Mouse (Mus musculus) forebrain, embryonic 11.5 days (tissue): ENCODE results near the gene Lrp2bp. TPM values are rescaled to one million over a fixed set of nuclear protein-coding genes. Genes with fewer than 3 reads are reported as not detected.

Source experiments
- ATAC-seq: fragments of 200-750 bp; cut with Nextera tagmentation; replicated peaks from 2 replicates; pipeline ENCODE4 v1.8.0; 2017; ENCODE audit warnings: moderate TSS enrichment; ENCODE audit not compliant: low FRiP score
- DNase-seq: peaks from one replicate; pipeline ENCODE4 v3.0.0-alpha.2; 2017; ENCODE audit warnings: low spot score
- H3K27ac ChIP-seq: fragments of 300-500 bp; sonication (generic); 2 replicates; pipeline ENCODE4 v1.5.1; 2014; ENCODE audit warnings: low read depth, low read length
- H3K27me3 ChIP-seq: fragments of 300-500 bp; sonication (generic); 2 replicates; pipeline ENCODE4 v1.6.1; 2014; ENCODE audit warnings: mild to moderate bottlenecking, low read length, mixed read lengths; ENCODE audit not compliant: control insufficient read depth, insufficient read depth
- H3K36me3 ChIP-seq: fragments of 300-500 bp; sonication (generic); 2 replicates; pipeline ENCODE4 v1.6.1; 2014; ENCODE audit warnings: mild to moderate bottlenecking, low read length, moderate library complexity, mixed read lengths; ENCODE audit not compliant: control insufficient read depth, insufficient read depth
- H3K4me1 ChIP-seq: fragments of 300-500 bp; sonication (generic); replicated peaks from 2 replicates; pipeline ENCODE4 v1.6.1; 2014; ENCODE audit warnings: low read length, mixed read lengths; ENCODE audit not compliant: control insufficient read depth, insufficient read depth
- H3K4me2 ChIP-seq: fragments of 300-500 bp; sonication (generic); 2 replicates; pipeline ENCODE4 v1.6.1; 2014; ENCODE audit warnings: low read depth, mild to moderate bottlenecking, low read length, moderate library complexity, mixed read lengths; ENCODE audit not compliant: severe bottlenecking
- H3K4me3 ChIP-seq: fragments of 300-500 bp; sonication (generic); 2 replicates; pipeline ENCODE4 v1.5.1; 2014; ENCODE audit warnings: low read depth, low read length
- H3K9ac ChIP-seq: fragments of 300-500 bp; sonication (generic); 2 replicates; pipeline ENCODE4 v1.6.1; 2014; ENCODE audit warnings: low read length
- H3K9me3 ChIP-seq: fragments of 300-500 bp; sonication (generic); 2 replicates; pipeline ENCODE4 v1.6.1; 2016; ENCODE audit warnings: low read length, mixed read lengths; ENCODE audit not compliant: control insufficient read depth
- WGBS: fragments of 180-500 bp; shearing (Covaris S2); extraction: QIAGEN DNeasy Blood & Tissue Kit; methylation state at CpG from one replicate; pipeline ENCODE4 v1.1.7; 2014; 5-methylcytosine and 5-hydroxymethylcytosine counted together
- polyA plus RNA-seq: library from polyadenylated mRNA; unstranded; fragments of >200 nt; fragmentation: Nextera tagmentation; extraction: Ambion mirVana; gene quantifications from 2 replicates; pipeline ENCODE4 v1.2.1, GENCODE M21; 2014

The Lrp2bp gene
- polyA plus RNA-seq = 0.40 and 0.53 TPM in 2 replicates

DNA sequence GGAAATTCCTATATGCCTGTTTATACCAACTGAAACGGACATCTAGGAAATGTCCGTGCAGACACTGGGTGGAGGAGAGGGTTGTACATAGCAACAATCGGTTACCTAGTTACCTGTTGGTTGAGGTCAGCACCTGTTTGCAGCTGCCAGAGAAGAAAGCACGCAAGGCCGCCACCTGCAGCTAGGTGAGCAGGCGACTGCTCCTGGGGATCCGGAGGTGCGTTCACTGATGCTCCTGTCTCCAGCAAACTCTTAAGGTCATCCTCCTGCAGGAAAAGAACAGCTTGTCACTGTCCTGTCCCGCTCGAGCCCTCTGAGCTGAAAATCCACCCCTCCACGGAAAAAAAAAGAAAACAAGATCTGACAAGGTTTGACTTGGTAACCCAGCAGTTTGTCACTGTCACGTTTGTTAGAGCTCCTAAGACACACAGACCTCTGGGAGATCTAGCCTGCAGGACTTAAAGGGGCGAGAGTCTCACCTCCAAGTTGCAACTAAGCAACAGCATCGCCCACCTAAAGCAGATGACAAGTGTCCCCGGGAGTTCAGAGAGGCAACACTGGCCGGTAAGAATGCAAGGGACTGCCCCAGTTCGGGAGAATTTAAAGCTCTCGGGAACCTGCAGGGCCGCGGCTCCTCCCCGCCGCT is at the start of gene Lrp2bp:
TSS of gene Lrp2bp (plus strand) at position 166 of the 646 bp plus-strand sequence.
- ATAC-seq (no peak), DNase-seq (peak; percentile 62)
- peak within 1 kb of the TSS; percentile 88 for H3K4me2 ChIP-seq
- peaks cover 5% of the 10 kb centered on the region; the same call in 1 of the 2 replicates for H3K4me1 ChIP-seq
- H3K4me3 ChIP-seq = peak within 1 kb of the TSS; percentile 47
- H3K27me3 ChIP-seq = no peaks in the 10 kb centered on the region
- H3K9ac ChIP-seq = peak within 1 kb of the TSS; percentile 90
- no peaks in the 10 kb centered on the region for H3K9me3 ChIP-seq
- no peaks in the 10 kb centered on the region; the same call in 1 of the 2 replicates for H3K36me3 ChIP-seq
- WGBS = 3% methylated on average over 22 of the region's 22 CpGs
- peak within 1 kb of the TSS; percentile 95 for H3K27ac ChIP-seq

DNA sequence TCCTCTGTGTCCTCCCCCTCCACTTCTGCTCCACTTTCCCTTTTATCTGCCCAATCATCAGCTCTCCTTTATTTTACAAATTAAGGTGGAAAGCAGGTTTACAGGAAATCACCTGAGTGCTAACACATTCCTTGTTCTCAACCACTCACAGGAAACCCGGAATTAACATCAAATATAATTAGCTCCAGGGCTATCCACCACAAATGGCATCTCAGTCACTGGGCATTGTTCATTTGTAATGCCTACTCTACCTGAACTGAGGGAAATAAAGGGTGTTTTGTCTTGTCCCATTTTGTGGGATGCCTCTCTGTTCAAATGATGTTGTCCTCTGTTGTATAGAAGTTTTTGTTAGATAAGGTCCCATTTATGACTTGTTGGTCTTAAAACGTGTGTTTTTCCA is 48.5 kb upstream of the Lrp2bp start:
- Histone ChIP-seq H3K9me3 (no peaks in the 10 kb centered on the region), H3K27me3 (no peaks in the 10 kb centered on the region), H3K4me2 (no peak overlapping the region), H3K27ac (no peak overlapping the region), H3K4me1 (no peaks in the 10 kb centered on the region), H3K36me3 (no peaks in the 10 kb centered on the region), H3K9ac (no peak overlapping the region), H3K4me3 (no peak overlapping the region)
- ATAC-seq (no peak), DNase-seq (no peak)
- 24% methylated on average over 2 of the region's 2 CpGs for WGBS

DNA sequence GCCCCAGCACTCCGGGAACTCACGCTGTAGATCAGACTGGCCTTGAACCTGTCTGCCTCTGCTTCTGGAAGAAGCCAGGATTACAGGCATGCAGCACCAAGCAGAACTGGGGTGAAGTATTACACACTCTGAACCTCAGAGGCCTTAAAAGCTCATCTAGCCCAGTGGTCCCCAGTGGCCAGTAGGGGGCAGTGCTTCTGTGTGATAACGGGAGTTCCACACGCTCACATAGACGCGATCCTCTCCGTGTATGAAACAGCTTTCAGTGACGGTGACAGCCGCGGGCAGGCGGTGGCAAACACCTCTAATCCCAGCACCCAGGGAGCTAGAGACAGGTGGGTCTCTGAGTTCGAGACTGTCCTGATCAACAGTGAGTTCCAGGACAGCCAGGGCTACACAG is 28.2 kb upstream of the Lrp2bp start:
- Histone ChIP-seq H3K27me3 (no peaks in the 10 kb centered on the region), H3K9me3 (no peaks in the 10 kb centered on the region; the same call in 1 of the 2 replicates), H3K9ac (no peak overlapping the region), H3K4me2 (no peak overlapping the region), H3K4me3 (no peak overlapping the region), H3K36me3 (no peaks in the 10 kb centered on the region), H3K4me1 (peaks cover 1% of the 10 kb centered on the region; the same call in 1 of the 2 replicates), H3K27ac (no peak overlapping the region)
- ATAC-seq = no peak
- no peak for DNase-seq
- 94% methylated on average over 12 of the region's 12 CpGs for WGBS

DNA sequence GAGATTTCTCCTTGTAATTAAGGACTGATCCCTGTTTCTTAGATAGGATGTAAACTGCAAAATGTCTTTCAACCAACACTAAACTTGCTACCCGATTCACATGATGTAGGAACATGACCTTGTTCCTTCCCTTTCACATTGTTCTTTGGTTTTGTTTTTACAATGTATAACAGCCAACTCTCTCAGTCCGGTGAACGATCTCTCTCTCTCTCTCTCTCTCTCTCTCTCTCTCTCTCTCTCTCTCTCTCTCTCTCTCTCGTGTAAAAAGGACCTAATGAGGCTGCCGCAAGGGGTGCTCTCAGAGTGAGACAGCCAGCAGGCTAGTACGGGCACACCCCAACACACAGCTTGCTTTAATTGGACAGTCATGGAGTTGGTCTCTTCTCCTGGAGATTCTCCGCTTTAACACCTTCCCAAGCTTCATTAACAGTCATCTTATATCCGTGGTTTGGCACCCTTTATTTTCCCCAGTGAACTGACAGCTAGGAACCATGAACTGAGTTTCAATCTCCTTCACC is 25.1 kb upstream of the Lrp2bp start:
- DNase-seq = no peak
- H3K9ac ChIP-seq = no peak overlapping the region; the same call in 1 of the 2 replicates
- peaks cover 4% of the 10 kb centered on the region; the same call in 1 of the 2 replicates for H3K4me1 ChIP-seq
- peak overlapping the region; percentile 73; the same call in 1 of the 2 replicates for H3K4me2 ChIP-seq
- no peak overlapping the region for H3K27ac ChIP-seq
- H3K9me3 ChIP-seq = no peaks in the 10 kb centered on the region; the same call in 1 of the 2 replicates
- H3K36me3 ChIP-seq = no peaks in the 10 kb centered on the region
- 72% methylated on average over 8 of the region's 8 CpGs for WGBS
- no peak overlapping the region for H3K4me3 ChIP-seq
- ATAC-seq = no peak
- H3K27me3 ChIP-seq = no peaks in the 10 kb centered on the region

DNA sequence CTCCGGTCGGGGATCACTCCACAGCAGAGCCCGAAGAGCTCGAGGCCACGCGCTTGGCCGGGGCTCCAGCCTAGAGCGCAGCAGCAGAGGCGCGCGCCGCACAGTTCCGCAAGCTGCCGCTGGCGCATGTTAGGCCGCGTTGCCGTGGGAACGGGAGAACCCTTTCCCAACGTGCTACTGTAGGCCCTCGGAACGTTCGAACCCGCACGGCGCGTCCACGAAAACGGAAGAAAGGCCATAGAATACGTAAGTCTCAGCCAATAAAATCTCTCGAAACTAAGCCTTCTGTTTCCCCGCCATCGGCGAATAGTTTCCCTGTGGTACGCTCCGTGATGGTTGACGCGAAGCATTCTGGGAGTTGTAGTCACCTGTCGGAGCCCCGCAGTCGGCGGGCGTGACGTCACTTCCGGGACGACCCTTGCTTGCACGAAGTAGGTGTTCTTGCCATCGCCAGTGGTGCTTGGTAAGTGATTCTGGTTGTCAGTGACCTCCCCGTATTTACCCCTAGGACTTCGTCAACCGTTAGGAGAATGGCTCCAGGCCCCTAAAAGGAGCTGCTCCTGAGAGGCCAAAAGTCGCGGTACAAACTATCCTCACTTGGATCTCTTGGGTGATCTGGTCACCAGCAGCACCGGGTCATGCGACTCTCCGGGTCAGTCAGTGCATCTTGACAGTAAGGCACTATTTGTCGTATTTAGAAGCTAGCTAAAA is 23.8 kb upstream of the Lrp2bp start, which contains the start of the genes 1700029J07Rik and Ufsp2:
TSS of gene 1700029J07Rik (minus strand) at position 127 of the 711 bp plus-strand sequence.
TSS of gene Ufsp2 (plus strand) at position 403 of the 711 bp plus-strand sequence.
- Histone ChIP-seq H3K4me2 (peak within 1 kb of the TSS; percentile 73), H3K9me3 (no peaks in the 10 kb centered on the region; the same call in 1 of the 2 replicates), H3K36me3 (no peaks in the 10 kb centered on the region), H3K4me3 (peak within 1 kb of the TSS; percentile 56), H3K9ac (peak within 1 kb of the TSS; percentile 64), H3K4me1 (peaks cover 4% of the 10 kb centered on the region; the same call in 1 of the 2 replicates), H3K27me3 (no peaks in the 10 kb centered on the region), H3K27ac (peak within 1 kb of the TSS; percentile 48; the same call in 1 of the 2 replicates)
- DNase-seq (peak; percentile 98), ATAC-seq (peak; percentile 98)
- under 1% methylated on average over 57 of the region's 57 CpGs for WGBS

DNA sequence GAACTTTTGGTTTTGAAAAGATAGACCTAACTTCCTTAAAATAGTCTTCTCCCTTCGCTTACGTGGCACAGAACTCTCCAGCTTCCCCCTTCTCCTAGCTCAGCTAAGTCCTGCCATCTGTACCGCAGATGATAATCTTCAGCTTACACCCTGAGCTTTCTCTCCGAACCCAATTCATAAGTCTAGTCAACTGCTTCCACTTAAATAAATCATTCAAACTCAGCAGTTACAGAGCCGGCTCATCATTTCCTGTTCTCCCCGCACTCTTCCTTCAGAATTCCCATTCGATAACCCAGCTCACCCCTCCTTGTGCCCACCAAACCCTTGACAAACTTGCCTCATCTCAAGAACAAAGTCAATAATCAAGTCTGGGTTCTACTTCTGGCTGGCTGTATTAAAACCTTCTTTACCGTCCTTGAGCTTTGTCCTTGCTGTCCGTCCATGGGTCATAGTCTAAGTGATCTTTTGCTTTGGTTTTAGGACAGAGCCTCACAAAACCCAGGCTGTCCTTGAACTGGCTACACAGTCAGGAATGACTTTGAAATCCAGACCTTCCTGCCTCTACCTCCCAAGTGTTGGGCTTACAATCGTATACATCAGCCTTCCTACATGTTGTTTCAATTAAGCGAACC is 23.1 kb upstream of the Lrp2bp start:
- H3K4me1 ChIP-seq = peaks cover 4% of the 10 kb centered on the region; the same call in 1 of the 2 replicates
- peak overlapping the region; percentile 56 for H3K4me3 ChIP-seq
- no peak overlapping the region for H3K27ac ChIP-seq
- no peak for ATAC-seq
- H3K9me3 ChIP-seq = no peaks in the 10 kb centered on the region; the same call in 1 of the 2 replicates
- no peaks in the 10 kb centered on the region for H3K36me3 ChIP-seq
- 72% methylated on average over 11 of the region's 11 CpGs for WGBS
- H3K9ac ChIP-seq = peak overlapping the region; percentile 64
- peak overlapping the region; percentile 73 for H3K4me2 ChIP-seq
- DNase-seq = no peak
- no peaks in the 10 kb centered on the region for H3K27me3 ChIP-seq

DNA sequence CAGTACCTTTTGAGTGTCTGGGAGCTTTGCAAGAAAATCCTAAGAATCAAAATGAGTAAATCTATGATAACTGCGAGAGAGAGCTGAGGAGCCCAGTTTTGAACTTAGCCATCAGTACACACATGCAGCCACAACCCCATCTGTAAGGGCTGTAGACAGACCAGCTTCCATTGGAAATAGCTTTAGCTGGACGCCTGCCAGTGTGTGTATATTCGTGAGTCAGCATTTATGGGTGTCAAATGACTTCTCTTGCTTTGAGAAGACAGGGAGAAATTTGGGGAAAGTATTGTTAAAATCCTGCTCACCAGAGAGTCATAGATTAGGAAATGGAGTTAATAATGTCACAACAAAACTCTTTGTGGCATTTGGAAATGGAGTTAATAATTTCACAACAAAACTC is 12.4 kb upstream of the Lrp2bp start:
- Histone ChIP-seq H3K27me3 (no peaks in the 10 kb centered on the region), H3K4me1 (no peaks in the 10 kb centered on the region), H3K4me3 (no peak overlapping the region), H3K27ac (no peak overlapping the region), H3K9ac (no peak overlapping the region), H3K36me3 (peaks cover 2% of the 10 kb centered on the region; the same call in 1 of the 2 replicates), H3K4me2 (no peak overlapping the region), H3K9me3 (no peaks in the 10 kb centered on the region)
- ATAC-seq (no peak), DNase-seq (no peak)
- WGBS = 84% methylated on average over 3 of the region's 3 CpGs

DNA sequence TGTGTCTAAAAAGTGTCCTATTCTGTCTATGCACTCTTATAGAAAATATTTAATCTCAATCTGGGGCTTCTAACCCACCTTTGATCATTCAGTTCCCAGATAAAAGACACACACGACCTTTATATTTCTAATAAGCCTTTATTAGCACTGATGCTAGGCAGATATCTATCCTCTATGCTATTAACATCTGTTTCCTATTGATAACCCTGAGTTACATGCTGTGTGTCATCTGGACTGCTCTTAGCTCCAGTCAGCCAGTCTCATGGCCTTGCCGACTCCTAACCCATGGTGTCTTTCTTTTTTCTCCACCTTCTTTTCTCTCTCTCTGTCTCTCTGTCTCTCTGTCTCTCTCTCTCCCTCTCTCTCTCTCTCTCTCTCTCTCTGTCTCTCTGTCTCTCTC is 10.9 kb upstream of the Lrp2bp start:
- no peaks in the 10 kb centered on the region for H3K27me3 ChIP-seq
- DNase-seq = no peak
- H3K4me2 ChIP-seq = no peak overlapping the region
- H3K4me3 ChIP-seq = no peak overlapping the region
- ATAC-seq = no peak
- H3K27ac ChIP-seq = no peak overlapping the region
- no peaks in the 10 kb centered on the region for H3K9me3 ChIP-seq
- WGBS = 72% methylated on average over 2 of the region's 2 CpGs
- no peaks in the 10 kb centered on the region for H3K4me1 ChIP-seq
- peaks cover 2% of the 10 kb centered on the region; the same call in 1 of the 2 replicates for H3K36me3 ChIP-seq
- no peak overlapping the region for H3K9ac ChIP-seq
